Mouse (Mus musculus): ENCODE measurements around the gene Gm8127. TPM values are rescaled to one million over a fixed set of nuclear protein-coding genes. Genes with fewer than 3 reads are reported as not detected.
"Not testable (repeated sequence)": the region's sequence is repeated elsewhere in the genome, so short reads cannot be mapped to it uniquely, and the experiment has no call there.

Gene Gm8127
- not detected in 2 replicates for polyA plus RNA-seq (2015; fragmentation: Nextera tagmentation; extraction: Ambion mirVana)

DNA sequence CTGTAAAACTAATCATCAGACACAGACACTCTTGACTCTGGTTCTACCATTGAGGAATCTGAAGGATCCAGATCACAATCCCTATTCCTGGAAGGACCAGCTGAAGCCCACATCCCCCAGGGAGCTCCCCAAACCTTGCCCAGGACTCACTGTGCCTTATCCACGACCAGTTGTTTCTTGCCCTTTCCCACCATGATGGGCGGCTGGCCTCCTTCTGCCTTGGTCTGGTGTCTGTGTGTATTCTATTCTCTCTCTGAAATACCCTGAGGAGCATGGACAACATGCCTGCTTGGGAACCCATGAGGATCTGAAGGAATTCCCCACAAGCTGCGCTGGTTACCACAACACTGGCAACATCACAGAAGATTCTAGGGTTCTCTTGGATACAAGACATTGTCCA, at the start of gene Gm8127:
Gene Gm8127 (minus strand): TSS at position 330 of the 400 bp plus-strand sequence.
- not testable (repeated sequence) for H3K4me3 ChIP-seq (replicated peaks); H3K9ac ChIP-seq; H3K36me3 ChIP-seq; H3K4me1 ChIP-seq; H3K27ac ChIP-seq (replicated peaks); H3K9me3 ChIP-seq (replicated peaks); H3K4me2 ChIP-seq (replicated peaks); ATAC-seq (ENCODE audit: insufficient number of reproducible peaks, low FRiP score, low TSS enrichment, low read depth); H3K27me3 ChIP-seq
- WGBS = 78% methylated on average over 3 of the region's 3 CpGs

DNA sequence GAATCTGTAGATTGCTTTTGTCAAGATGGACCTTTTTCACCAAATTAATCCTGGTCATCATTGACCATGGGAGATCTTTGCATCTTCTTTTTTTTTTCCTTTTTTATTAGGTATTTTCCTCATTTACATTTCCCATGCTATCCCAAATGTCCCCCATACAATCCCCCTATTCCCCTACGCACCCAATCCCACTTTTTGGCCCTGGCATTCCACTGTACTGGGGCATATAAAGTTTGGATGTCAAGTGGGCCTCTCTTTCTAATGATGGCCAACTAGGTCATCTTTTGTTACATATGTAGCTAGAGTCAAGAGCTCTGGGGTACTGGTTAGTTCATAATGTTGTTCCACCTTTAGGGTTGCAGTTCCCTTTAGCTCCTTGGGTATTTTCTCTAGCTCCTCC, 44.0 kb upstream of the Gm8127 start:
- H3K36me3 ChIP-seq; H3K9ac ChIP-seq; H3K4me1 ChIP-seq; H3K27ac ChIP-seq (replicated peaks); H3K4me3 ChIP-seq (replicated peaks); H3K27me3 ChIP-seq; ATAC-seq (ENCODE audit: insufficient number of reproducible peaks, low FRiP score, low TSS enrichment, low read depth); H3K4me2 ChIP-seq (replicated peaks); H3K9me3 ChIP-seq (replicated peaks): not testable (repeated sequence)
- 72% methylated on average over 1 of the region's 1 CpGs for WGBS

DNA sequence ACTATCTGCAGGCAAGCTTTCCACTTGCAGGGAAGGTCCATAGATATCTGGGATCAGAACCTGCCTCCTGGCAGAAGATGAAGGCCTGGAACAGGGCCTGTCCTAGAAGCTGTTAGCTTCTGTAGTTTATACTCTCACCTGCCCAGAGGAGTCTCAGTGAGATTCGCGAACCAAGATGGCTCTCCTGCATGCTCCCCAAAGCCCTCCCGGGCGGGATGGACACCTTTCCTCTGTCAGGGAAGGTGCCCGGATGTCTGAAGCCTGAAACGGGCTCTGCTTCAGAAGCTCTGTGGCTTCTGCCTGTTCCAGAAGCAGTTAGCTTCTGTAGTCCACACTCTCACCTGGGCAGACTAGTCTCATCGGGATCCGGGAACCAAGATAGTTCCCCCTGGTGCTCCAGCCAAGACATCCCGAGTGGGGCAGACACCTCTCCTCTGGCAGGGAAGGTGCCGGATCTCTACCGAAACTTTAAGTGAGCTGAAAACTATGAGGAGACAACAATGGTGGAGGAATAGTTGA, 37.8 kb upstream of the Gm8127 start:
- not testable (repeated sequence) for H3K4me3 ChIP-seq (replicated peaks); H3K9me3 ChIP-seq (replicated peaks); H3K4me2 ChIP-seq (replicated peaks); H3K36me3 ChIP-seq; H3K9ac ChIP-seq; H3K27ac ChIP-seq (replicated peaks); H3K4me1 ChIP-seq; ATAC-seq (ENCODE audit: insufficient number of reproducible peaks, low FRiP score, low TSS enrichment, low read depth); H3K27me3 ChIP-seq
- 89% methylated on average over 11 of the region's 11 CpGs for WGBS

DNA sequence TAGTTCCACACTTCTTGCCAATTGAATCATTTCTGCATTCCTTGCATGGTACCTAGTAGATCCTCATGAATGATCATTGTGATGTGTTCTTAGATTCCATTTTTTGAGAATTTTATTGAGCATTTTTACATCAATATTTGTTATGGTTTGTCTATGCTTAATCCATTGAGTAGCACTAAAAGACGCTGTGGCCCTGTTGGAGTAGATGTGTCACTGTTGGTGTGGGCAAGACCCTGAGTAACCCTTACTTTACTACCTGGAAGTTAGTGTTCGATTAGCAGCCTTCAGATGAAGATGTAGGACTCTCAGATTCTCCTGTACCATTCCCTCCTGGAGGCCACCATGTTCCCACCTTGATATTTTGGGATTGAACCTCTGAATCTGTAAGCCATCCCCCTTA, 35.0 kb upstream of the Gm8127 start:
- not testable (repeated sequence) for H3K36me3 ChIP-seq; H3K4me2 ChIP-seq (replicated peaks); H3K4me3 ChIP-seq (replicated peaks); H3K27me3 ChIP-seq; H3K9me3 ChIP-seq (replicated peaks); H3K9ac ChIP-seq; H3K27ac ChIP-seq (replicated peaks); ATAC-seq (ENCODE audit: insufficient number of reproducible peaks, low FRiP score, low TSS enrichment, low read depth); H3K4me1 ChIP-seq
- 52% methylated on average over 2 of the region's 2 CpGs for WGBS

DNA sequence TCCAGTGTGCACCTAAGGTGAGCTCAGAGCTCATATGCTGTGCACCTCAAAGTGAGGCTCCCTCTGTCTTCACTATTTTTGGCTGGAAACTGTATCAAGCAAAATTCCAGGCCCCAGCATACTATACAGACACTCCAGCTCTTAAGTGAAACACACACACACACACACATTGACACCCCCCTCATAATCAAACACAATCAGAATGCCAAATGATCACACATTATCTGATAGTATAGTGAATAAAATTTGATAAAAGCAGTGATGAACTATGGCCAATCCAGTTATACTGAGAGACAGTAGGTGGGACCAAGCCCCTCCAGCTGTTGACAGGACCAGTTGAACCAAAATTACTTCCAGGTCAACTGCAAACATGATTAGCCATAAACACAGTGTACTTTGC, 25.9 kb upstream of the Gm8127 start:
- not testable (repeated sequence) for H3K9me3 ChIP-seq (replicated peaks); H3K4me2 ChIP-seq (replicated peaks); H3K27ac ChIP-seq (replicated peaks); H3K4me3 ChIP-seq (replicated peaks); H3K4me1 ChIP-seq; H3K9ac ChIP-seq; H3K27me3 ChIP-seq; ATAC-seq (ENCODE audit: insufficient number of reproducible peaks, low FRiP score, low TSS enrichment, low read depth); H3K36me3 ChIP-seq

DNA sequence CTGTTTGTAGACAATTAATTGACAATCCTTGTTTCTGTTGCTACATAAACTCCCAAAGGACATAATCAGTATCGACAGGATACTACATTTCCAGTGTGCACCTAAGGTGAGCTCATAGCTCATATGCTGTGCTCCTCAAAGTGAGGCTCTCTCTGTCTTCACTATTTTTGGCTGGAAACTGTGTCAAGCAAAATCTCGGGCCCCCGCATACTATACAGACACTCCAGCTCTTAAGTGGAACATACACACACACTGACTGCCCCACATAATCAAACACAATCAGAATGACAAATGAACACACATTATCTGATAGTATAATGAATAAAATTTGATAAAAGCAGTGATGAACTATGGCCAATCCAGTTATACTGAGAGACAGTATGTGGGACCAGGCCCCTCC, 15.0 kb downstream of the Gm8127 start:
- H3K27me3 ChIP-seq; H3K27ac ChIP-seq (replicated peaks); H3K36me3 ChIP-seq; H3K9ac ChIP-seq; H3K9me3 ChIP-seq (replicated peaks); H3K4me1 ChIP-seq; H3K4me2 ChIP-seq (replicated peaks); ATAC-seq (ENCODE audit: insufficient number of reproducible peaks, low FRiP score, low TSS enrichment, low read depth); H3K4me3 ChIP-seq (replicated peaks): not testable (repeated sequence)
- 92% methylated on average over 3 of the region's 3 CpGs for WGBS

DNA sequence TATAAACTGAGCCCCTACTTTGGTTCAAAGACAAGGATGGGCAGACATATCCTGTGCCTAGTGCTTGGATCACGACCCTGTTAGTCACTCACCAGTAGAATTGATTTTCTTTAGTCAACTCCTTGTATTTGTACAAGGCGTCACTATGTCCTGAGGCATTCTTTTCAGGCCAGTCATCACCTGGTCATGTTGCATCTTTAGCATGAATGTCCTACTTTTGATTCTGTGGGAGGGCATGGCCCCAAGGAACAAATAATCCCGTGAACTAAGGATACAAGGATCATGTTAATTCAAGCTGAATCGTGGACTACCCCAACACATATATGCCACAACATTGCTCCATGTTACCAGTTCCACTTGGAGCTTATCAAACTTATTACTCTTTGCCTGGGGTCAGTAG, 15.5 kb downstream of the Gm8127 start:
- H3K9ac ChIP-seq; ATAC-seq (ENCODE audit: insufficient number of reproducible peaks, low FRiP score, low TSS enrichment, low read depth); H3K4me3 ChIP-seq (replicated peaks); H3K27ac ChIP-seq (replicated peaks); H3K4me1 ChIP-seq; H3K27me3 ChIP-seq; H3K36me3 ChIP-seq; H3K9me3 ChIP-seq (replicated peaks); H3K4me2 ChIP-seq (replicated peaks): not testable (repeated sequence)
- WGBS = 70% methylated on average over 4 of the region's 4 CpGs

DNA sequence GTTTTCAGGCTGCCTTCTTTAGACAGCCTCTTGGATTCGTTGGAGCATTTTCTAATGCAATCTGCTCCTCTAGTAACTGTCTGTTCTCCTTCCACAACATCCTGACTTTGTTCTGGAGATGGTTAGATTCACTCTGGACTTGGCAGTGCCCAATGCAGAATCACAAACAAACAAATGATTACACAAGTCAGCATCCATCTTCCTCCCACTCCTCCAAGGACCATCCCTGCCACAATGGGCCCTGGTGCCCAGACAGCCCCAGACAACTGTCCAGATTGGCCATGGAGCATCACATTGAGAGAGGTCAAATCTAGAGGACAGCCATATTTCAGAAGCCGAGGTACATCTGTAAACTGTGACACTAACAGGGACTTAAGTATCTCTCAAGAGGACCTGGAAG, 16.2 kb downstream of the Gm8127 start:
- WGBS = 65% methylated on average over 2 of the region's 2 CpGs
- not testable (repeated sequence) for H3K4me2 ChIP-seq (replicated peaks); H3K9me3 ChIP-seq (replicated peaks); H3K27ac ChIP-seq (replicated peaks); ATAC-seq (ENCODE audit: insufficient number of reproducible peaks, low FRiP score, low TSS enrichment, low read depth); H3K36me3 ChIP-seq; H3K4me1 ChIP-seq; H3K27me3 ChIP-seq; H3K9ac ChIP-seq; H3K4me3 ChIP-seq (replicated peaks)

DNA sequence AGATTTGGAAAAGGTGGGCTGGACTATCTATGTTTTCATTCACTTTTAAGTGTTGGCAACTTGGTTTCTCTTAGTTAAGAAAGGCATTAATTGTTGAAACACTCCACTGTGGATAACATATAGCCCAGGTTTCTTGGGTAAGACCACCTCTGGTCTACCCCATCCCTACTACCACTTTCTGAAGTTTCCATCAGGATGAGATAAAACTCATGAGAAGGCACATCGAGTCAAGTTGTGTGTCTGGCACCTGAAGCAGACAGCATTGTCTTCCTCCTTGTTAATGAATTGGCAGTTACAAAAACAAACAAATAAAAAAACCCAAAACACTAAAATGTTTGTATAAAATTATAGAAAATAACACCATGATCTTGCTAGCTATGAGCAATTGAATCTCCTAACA, 17.9 kb downstream of the Gm8127 start:
- H3K4me3 ChIP-seq (replicated peaks); H3K4me1 ChIP-seq; H3K9ac ChIP-seq; H3K27me3 ChIP-seq; ATAC-seq (ENCODE audit: insufficient number of reproducible peaks, low FRiP score, low TSS enrichment, low read depth); H3K36me3 ChIP-seq; H3K27ac ChIP-seq (replicated peaks); H3K4me2 ChIP-seq (replicated peaks); H3K9me3 ChIP-seq (replicated peaks): not testable (repeated sequence)
- 66% methylated on average over 1 of the region's 1 CpGs for WGBS

DNA sequence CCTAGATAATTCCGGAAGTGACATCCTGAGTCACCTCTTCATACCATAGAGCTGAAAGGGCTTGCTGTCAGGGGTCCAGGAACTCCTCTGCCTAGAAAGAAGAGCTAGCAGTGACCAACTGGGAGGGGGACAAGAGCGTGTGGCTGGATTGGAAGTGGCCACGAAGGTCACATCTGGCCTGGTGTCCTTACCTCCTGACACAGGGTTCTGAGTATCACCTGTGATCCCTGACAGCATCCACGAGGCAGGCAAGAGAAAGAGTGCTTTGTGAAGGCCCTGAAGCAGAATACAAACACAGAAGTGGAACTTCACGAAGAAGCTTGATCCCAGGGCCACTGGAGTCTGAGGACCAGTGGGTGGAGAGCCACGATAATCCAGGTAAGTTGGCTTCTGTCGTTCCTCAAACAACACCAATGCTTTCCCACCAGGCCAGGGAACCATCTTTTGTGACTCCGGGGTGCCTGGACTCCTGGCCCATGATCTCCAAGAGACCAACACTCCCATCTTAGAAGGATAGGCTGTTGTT, 18.6 kb downstream of the Gm8127 start, which contains the start of gene Gm9732:
Gene Gm9732 (plus strand): TSS at position 51 of the 526 bp plus-strand sequence.
- H3K4me3 ChIP-seq (replicated peaks); H3K27me3 ChIP-seq; H3K4me1 ChIP-seq; H3K9ac ChIP-seq; ATAC-seq (ENCODE audit: insufficient number of reproducible peaks, low FRiP score, low TSS enrichment, low read depth); H3K36me3 ChIP-seq; H3K9me3 ChIP-seq (replicated peaks); H3K27ac ChIP-seq (replicated peaks); H3K4me2 ChIP-seq (replicated peaks): not testable (repeated sequence)
- WGBS = 79% methylated on average over 8 of the region's 8 CpGs

DNA sequence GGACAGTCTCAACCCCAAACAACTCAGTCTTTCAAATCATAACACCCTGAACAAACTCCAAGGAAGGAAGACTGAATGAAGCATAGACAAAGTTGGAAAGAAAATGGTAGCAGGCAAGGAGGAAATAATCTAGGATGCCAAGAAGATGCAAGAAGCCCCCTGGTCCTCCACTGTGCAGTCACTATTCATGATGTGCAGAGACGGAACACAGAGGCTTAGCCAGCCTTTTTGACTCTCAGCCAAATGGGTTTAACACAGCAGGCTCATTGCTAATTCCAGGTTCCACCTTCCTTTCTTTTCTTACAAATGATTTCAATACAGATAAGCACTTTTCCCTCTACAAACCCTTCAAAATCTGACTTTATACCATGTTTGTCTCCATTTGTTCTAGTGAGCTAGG, 20.5 kb downstream of the Gm8127 start:
- not testable (repeated sequence) for H3K9ac ChIP-seq; H3K36me3 ChIP-seq; H3K4me2 ChIP-seq (replicated peaks); H3K4me3 ChIP-seq (replicated peaks); H3K4me1 ChIP-seq; ATAC-seq (ENCODE audit: insufficient number of reproducible peaks, low FRiP score, low TSS enrichment, low read depth); H3K27me3 ChIP-seq; H3K9me3 ChIP-seq (replicated peaks); H3K27ac ChIP-seq (replicated peaks)
- 59% methylated on average over 1 of the region's 1 CpGs for WGBS

DNA sequence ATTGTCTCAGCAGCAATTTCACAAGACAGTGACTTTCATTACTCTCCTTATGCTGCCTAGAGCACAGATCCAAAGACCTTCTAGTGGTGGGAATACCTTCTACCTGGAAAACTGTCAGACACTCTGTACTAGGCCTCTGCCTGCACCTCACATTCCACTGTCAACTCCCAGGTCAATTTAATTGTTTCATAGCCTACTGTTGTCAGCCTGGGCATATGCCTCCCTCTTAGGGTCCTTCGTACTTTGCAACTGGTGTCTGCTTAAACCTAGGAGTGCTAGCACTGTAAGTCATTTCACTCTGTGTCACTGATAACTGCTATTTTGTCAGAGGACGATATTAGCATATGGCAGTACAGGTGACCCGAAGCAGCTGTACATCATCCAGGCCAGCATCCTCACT, 24.4 kb downstream of the Gm8127 start:
- not testable (repeated sequence) for H3K4me2 ChIP-seq (replicated peaks); H3K27me3 ChIP-seq; H3K9ac ChIP-seq; H3K4me3 ChIP-seq (replicated peaks); ATAC-seq (ENCODE audit: insufficient number of reproducible peaks, low FRiP score, low TSS enrichment, low read depth); H3K4me1 ChIP-seq; H3K27ac ChIP-seq (replicated peaks); H3K9me3 ChIP-seq (replicated peaks); H3K36me3 ChIP-seq
- WGBS = 73% methylated on average over 3 of the region's 3 CpGs

Data from embryonic facial prominence, embryonic 15.5 days (tissue).